Mouse (Mus musculus) erythroblast, adult 5-6 weeks (primary cell): ENCODE data around the gene Lmbrd2. TPM values are rescaled to one million over a fixed set of nuclear protein-coding genes. Genes with fewer than 3 reads are reported as not detected.
A peak's percentile ranks its signal among the peaks of the same experiment; 100 is the strongest.

Source experiments
- ATAC-seq: replicated peaks from 2 replicates; pipeline ENCODE4 v1.8.0; 2016; ENCODE audit warnings: moderate number of reproducible peaks, mild to moderate bottlenecking, moderate TSS enrichment, inconsistent platforms; ENCODE audit not compliant: poor library complexity, low FRiP score, severe bottlenecking
- total RNA-seq, 2 experiments: library from RNA; stranded (forward) in 1 of 2; stranded (reverse) in 1 of 2; fragments of 150-400 nt in 1 of 2; fragments of 200-764, 138-1000 nt in 1 of 2; gene quantifications; 2 replicates each; pipeline versions ENCODE4 v1.2.3 to v1.2.4; 2015 to 2017; ENCODE audit warnings: low replicate concordance in 2 of 2

Gene Lmbrd2
- 9.4 and 14.6 TPM in 2 replicates for total RNA-seq (2015; ENCODE audit: low replicate concordance)
- 3.2 and 3.6 TPM in 2 replicates for total RNA-seq (2017; ENCODE audit: low replicate concordance)

- ATAC-seq: peak; percentile 99
These were observed at the start of gene Lmbrd2 for GRCm38 (mm10) chr15:9140252-9140680. Gene Lmbrd2 (plus strand): TSS chr15:9140550.

- no peak for ATAC-seq
These were observed 49.7 kb upstream of the Lmbrd2 start for GRCm38 (mm10) chr15:9090662-9091061.

- peak; percentile 31 for ATAC-seq
These were observed 46.6 kb upstream of the Lmbrd2 start for GRCm38 (mm10) chr15:9093598-9094365.

- peak; percentile 47 for ATAC-seq
These were observed 46.0 kb upstream of the Lmbrd2 start for GRCm38 (mm10) chr15:9094366-9094750.

GRCm38 (mm10) chr15:9096865-9097264, 43.5 kb upstream of the Lmbrd2 start:
- ATAC-seq: no peak

- ATAC-seq: no peak
These were observed 39.8 kb upstream of the Lmbrd2 start for GRCm38 (mm10) chr15:9100446-9101077.

GRCm38 (mm10) chr15:9106303-9107074, 33.9 kb upstream of the Lmbrd2 start:
- ATAC-seq: no peak

- no peak for ATAC-seq
These were observed 29.6 kb upstream of the Lmbrd2 start for GRCm38 (mm10) chr15:9110526-9111347.

- ATAC-seq: no peak
These were observed 28.7 kb upstream of the Lmbrd2 start for GRCm38 (mm10) chr15:9111648-9112047.

GRCm38 (mm10) chr15:9113556-9113955, 26.8 kb upstream of the Lmbrd2 start:
- ATAC-seq: no peak

- ATAC-seq: no peak
These were observed 26.2 kb upstream of the Lmbrd2 start for GRCm38 (mm10) chr15:9114131-9114530.

GRCm38 (mm10) chr15:9114599-9114998, 25.8 kb upstream of the Lmbrd2 start:
- no peak for ATAC-seq

- ATAC-seq: no peak
These were observed 21.5 kb upstream of the Lmbrd2 start for GRCm38 (mm10) chr15:9118852-9119251.

GRCm38 (mm10) chr15:9120081-9120480, 20.3 kb upstream of the Lmbrd2 start:
- peak; percentile 87 for ATAC-seq

- ATAC-seq: no peak
These were observed 17.4 kb upstream of the Lmbrd2 start for GRCm38 (mm10) chr15:9122989-9123388.

- no peak for ATAC-seq
These were observed 15.5 kb upstream of the Lmbrd2 start for GRCm38 (mm10) chr15:9124856-9125255.

- no peak for ATAC-seq
These were observed 13.1 kb upstream of the Lmbrd2 start for GRCm38 (mm10) chr15:9127051-9127791.

GRCm38 (mm10) chr15:9130772-9131498, 9.4 kb upstream of the Lmbrd2 start:
- no peak for ATAC-seq
